Mouse (Mus musculus): ENCODE measurements at regions not wholly inside any gene's neighbourhood (a gene's known extent, or its start where the extent isn't known, plus 50 kb on each side); places are given as distances from the start of the nearest gene placed in this dataset.

DNA sequence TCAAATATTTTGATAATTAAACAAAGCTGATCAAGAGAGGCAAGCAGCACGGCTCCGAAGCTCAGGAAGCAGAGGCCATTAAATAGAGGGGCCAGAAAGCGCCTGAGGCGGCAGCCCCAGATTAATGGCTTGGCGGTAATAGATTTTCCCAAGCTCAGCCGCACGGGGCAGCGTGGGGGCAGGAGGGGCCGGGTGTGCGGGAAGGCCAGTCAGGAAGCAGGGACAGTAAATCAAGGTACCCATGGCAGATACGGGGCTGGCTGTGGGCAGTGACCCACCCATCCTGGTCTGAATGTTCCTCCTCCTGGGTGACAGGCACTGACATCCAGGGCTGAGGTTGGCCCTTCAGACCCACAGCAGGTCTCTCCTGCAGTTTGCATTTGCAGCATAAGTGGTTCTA lies 55.9 kb upstream of the Ttc34 start:
- peak; percentile 9 to 45 for DNase-seq (ENCODE audit: inconsistent age in 2 of 2, low spot score in 1 of 2)

DNA sequence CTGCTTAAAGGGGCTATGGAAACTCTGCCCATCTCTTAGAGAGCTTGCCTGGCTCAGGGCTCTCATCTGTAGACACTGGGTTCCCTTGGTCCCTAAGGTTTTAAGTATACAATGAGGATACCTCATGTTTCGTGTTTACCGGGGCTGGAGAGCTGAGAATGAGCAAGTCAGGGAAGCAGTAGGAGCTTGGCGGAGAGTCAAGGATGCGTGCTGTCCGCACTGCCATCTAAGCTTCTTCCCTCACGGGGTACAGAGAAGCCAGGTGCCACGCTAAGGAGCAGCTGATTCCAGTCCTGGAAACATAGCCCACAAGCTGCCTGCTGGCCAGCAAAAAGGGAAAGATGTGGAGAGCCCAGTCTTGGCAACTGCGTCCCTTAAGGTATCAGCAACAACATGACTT lies 55.0 kb upstream of the Ttc34 start:
- DNase-seq (ENCODE audit: inconsistent age in 2 of 2, low spot score in 1 of 2), result no peak

DNA sequence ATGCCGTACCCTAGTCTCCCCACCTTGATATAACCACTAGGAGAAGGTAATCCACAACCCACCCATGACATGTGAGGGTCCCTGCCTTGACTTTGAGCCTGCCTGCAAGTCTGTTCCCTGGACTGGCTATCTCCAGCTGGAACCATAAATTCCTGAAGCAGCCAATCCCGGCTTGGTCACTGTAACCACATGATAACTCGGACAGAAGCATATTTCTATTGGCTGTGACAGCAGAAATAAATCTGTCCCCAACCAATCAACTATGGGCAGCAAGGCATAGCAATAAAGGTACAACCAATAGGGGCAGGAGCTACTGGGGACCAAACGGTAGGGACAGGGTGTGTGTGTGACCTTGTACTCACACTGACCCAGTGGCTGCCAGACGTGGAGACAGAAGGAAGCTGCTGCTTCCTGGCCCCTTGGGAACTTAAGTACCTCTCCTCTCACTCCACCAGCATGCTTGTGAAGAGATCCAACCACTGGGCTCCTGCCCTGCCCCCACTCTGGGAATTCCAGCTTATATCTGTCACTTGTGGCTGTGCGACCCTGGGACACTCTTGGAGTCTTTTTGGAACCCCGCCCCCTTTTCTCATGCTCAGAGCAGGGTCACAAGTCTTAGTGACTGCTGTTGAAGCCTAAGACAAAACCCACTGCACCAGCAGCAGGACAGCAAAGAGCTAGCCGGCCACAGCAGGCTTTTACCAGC lies 51.8 kb upstream of the Ttc34 start:
- no peak for DNase-seq (ENCODE audit: inconsistent age in 2 of 2, low spot score in 1 of 2)

DNA sequence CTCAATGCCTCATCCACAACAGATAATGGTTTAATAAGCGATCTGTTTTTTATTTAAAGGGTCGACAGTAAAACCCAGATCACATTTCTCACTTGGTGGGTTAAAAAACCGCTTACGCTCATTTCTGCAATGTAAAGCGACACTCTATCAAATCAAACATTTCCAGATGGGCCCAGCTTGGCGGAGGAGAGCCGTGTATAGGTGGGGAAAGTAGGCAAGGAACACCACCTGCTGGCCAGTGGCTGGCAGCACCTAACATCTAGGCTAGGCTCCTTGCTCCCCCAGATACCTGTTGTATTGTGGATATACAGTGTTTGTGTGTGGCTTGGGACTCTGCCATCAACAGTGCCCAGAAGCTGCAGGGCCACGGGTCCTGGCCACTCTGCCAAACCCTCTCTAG lies 50.1 kb upstream of the Ttc34 start:
- DNase-seq (ENCODE audit: inconsistent age in 2 of 2, low spot score in 1 of 2), result no peak
